Mouse (Mus musculus) testis, adult 2 months (tissue): ENCODE measurements around the gene Cct5.

Experiments used
- CTCF ChIP-seq: fragments of 200-500 bp; IDR thresholded peaks from 2 replicates; pipeline ENCODE4 v1.5.1; 2012; ENCODE audit warnings: low read depth, mild to moderate bottlenecking, inconsistent platforms, low read length, moderate library complexity; ENCODE audit not compliant: control insufficient read depth, insufficient read depth, insufficient replicate concordance
- POLR2A ChIP-seq: fragments of 200-500 bp; IDR thresholded peaks from 2 replicates; pipeline ENCODE4 v1.6.1; 2012; ENCODE audit warnings: low read depth, mild to moderate bottlenecking, inconsistent platforms, low read length, moderate library complexity; ENCODE audit not compliant: control insufficient read depth

DNA sequence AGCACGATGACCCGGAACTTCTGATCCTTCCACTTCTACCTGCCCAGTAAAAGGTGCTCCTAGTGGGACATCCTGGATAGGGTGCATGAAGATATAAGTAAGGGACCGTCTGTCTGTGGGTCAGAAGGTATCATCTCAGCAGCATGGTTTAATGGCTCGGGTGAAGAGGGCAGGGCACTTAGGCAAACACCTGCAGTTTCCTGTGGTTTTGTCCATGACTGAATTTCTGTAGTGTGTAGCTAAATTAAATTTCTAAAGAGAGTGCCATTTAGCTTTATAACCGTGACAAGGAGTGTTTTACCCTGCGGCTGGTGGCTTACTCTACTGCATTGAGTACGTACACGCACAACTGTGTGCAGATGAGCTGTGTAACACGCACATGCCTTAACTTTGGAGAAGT lies 15.7 kb upstream of the Cct5 start:
- TF ChIP-seq CTCF: no peak
- no peak for TF ChIP-seq POLR2A
